Mouse (Mus musculus): ENCODE measurements around the gene Gm13279. TPM values are rescaled to one million over a fixed set of nuclear protein-coding genes. Genes with fewer than 3 reads are reported as not detected.

Gm13279 gene
- polyA plus RNA-seq, 1 experiment from 2014 or later: not detected

Other genes starting within 250 kb of the Gm13279 start
- not detected for gene Ifna15, start 239.2 kb upstream of the Gm13279 start, polyA plus RNA-seq (2017; shearing (Covaris generic))
- gene Ifna14, start 225.6 kb upstream of the Gm13279 start, polyA plus RNA-seq (2017; shearing (Covaris generic)): not detected
- gene Ifna9, start 205.0 kb upstream of the Gm13279 start, polyA plus RNA-seq (2017; shearing (Covaris generic)): not detected
- gene Ifna12, start 194.0 kb upstream of the Gm13279 start, polyA plus RNA-seq (2017; shearing (Covaris generic)): not detected
- gene C87499, start 163.0 kb upstream of the Gm13279 start, polyA plus RNA-seq (2017; shearing (Covaris generic)): not detected
- not detected for gene Ifna13, start 152.9 kb upstream of the Gm13279 start, polyA plus RNA-seq (2017; shearing (Covaris generic))
- not detected for gene Ifna16, start 120.5 kb upstream of the Gm13279 start, polyA plus RNA-seq (2017; shearing (Covaris generic))
- not detected for gene Ifna2, start 113.5 kb upstream of the Gm13279 start, polyA plus RNA-seq (2017; shearing (Covaris generic))
- not detected for gene Ifnab, start 106.0 kb upstream of the Gm13279 start, polyA plus RNA-seq (2017; shearing (Covaris generic))
- 0.66 TPM for gene Gm26566, start 75.6 kb upstream of the Gm13279 start, polyA plus RNA-seq (2017; shearing (Covaris generic))
- gene Klhl9, start 74.9 kb upstream of the Gm13279 start, polyA plus RNA-seq (2017; shearing (Covaris generic)): 19.4 TPM
- not detected for gene Gm13271, start 42.5 kb upstream of the Gm13279 start, polyA plus RNA-seq (2017; shearing (Covaris generic))
- gene Gm13283, start 37.3 kb upstream of the Gm13279 start, polyA plus RNA-seq (2017; shearing (Covaris generic)): not detected
- not detected for gene Gm13290, start 23.6 kb upstream of the Gm13279 start, polyA plus RNA-seq (2017; shearing (Covaris generic))
- not detected for gene Gm13289, start 20.5 kb upstream of the Gm13279 start, polyA plus RNA-seq (2017; shearing (Covaris generic))
- not detected for gene Gm13272, start 17.5 kb upstream of the Gm13279 start, polyA plus RNA-seq (2017; shearing (Covaris generic))
- gene Ifnz, start 15.3 kb upstream of the Gm13279 start, polyA plus RNA-seq (2017; shearing (Covaris generic)): not detected
- not detected for gene Gm13276, start 11.7 kb upstream of the Gm13279 start, polyA plus RNA-seq (2017; shearing (Covaris generic))
- not detected for gene Gm13277, start 8.8 kb upstream of the Gm13279 start, polyA plus RNA-seq (2017; shearing (Covaris generic))
- gene Gm13278, start 5.8 kb upstream of the Gm13279 start, polyA plus RNA-seq (2017; shearing (Covaris generic)): not detected
- not detected for gene Gm13275, start 2.9 kb upstream of the Gm13279 start, polyA plus RNA-seq (2017; shearing (Covaris generic))
- gene Gm13285, start 2.3 kb downstream of the Gm13279 start, polyA plus RNA-seq (2017; shearing (Covaris generic)): 0.65 TPM
- gene Gm13287, start 5.9 kb downstream of the Gm13279 start, polyA plus RNA-seq (2017; shearing (Covaris generic)): not detected
- gene Gm13288, start 8.1 kb downstream of the Gm13279 start, polyA plus RNA-seq (2017; shearing (Covaris generic)): 0.32 TPM
- gene Ifna7, start 18.8 kb downstream of the Gm13279 start, polyA plus RNA-seq (2017; shearing (Covaris generic)): not detected
- not detected for gene Ifna11, start 22.6 kb downstream of the Gm13279 start, polyA plus RNA-seq (2017; shearing (Covaris generic))
- gene Ifna6, start 30.0 kb downstream of the Gm13279 start, polyA plus RNA-seq (2017; shearing (Covaris generic)): not detected
- gene Ifna5, start 38.1 kb downstream of the Gm13279 start, polyA plus RNA-seq (2017; shearing (Covaris generic)): not detected
- gene Ifna4, start 44.5 kb downstream of the Gm13279 start, polyA plus RNA-seq (2017; shearing (Covaris generic)): not detected
- not detected for gene Ifna1, start 52.7 kb downstream of the Gm13279 start, polyA plus RNA-seq (2017; shearing (Covaris generic))
- not detected for gene Ifne, start 82.8 kb downstream of the Gm13279 start, polyA plus RNA-seq (2017; shearing (Covaris generic))